Mouse (Mus musculus): ENCODE data around the gene Slc25a33. TPM values are rescaled to one million over a fixed set of nuclear protein-coding genes. Genes with fewer than 3 reads are reported as not detected.

The Slc25a33 gene
- total and polyA plus RNA-seq, 2 experiments: 12.7 to 14.3 TPM

GRCm38 (mm10) chr4:149742011-149742530 lies 32.0 kb downstream of the Slc25a33 start:
- Histone ChIP-seq H3K4me1 (ENCODE audit: control insufficient read depth, insufficient read depth, low read length) (peaks cover 6% of the 10 kb centered on the region), H3K27ac (replicated peaks; ENCODE audit: insufficient read depth, low read depth, low read length) (no peak overlapping the region), H3K27me3 (ENCODE audit: control insufficient read depth, insufficient read depth, low read length) (no peaks in the 10 kb centered on the region), H3K9ac (ENCODE audit: low read depth, low read length) (no peak overlapping the region), H3K79me2 (ENCODE audit: control insufficient read depth, insufficient read depth, low read length) (no peaks in the 10 kb centered on the region; the same call in 1 of the 2 replicates), H3K4me3 (ENCODE audit: insufficient read depth, low read depth, low read length) (no peak overlapping the region), H3K36me3 (ENCODE audit: control insufficient read depth, insufficient read depth, low read length) (peaks cover 29% of the 10 kb centered on the region; the same call in 1 of the 2 replicates)
- no peak for TF ChIP-seq POLR2A (IDR thresholded peaks at IDR 0.05; ENCODE audit: extremely low read depth, insufficient read depth, low read length)
- no peak for TF ChIP-seq CTCF (IDR thresholded peaks at IDR 0.05; ENCODE audit: low read depth, low read length)
- DNase-seq (ENCODE audit: extremely low read depth, low read depth, low spot score): no peak
- WGBS: 92% methylated on average over 14 of the region's 14 CpGs

DNA sequence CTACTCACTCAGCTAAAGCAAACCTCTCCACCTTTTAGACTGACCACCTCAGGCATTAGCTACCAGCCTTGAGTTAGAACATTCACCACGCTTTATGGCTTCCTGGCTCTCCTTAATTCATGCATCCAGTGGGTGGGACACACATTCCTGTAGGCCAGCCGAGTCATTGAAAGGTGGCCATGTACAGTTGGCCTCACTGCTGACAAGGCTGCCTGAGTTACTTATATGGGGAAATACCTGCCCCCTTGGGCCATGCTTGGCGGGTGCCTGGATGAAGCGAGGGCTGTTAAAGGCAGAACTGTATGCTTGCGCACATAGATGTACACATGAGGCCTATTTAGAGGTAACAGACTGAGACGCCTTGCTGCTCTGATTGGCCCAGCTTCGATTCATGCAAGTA lies 33.8 kb downstream of the Slc25a33 start:
- Histone ChIP-seq H3K4me1 (ENCODE audit: control insufficient read depth, insufficient read depth, low read length) (peaks cover 9% of the 10 kb centered on the region), H3K9ac (ENCODE audit: low read depth, low read length) (no peak overlapping the region), H3K36me3 (ENCODE audit: control insufficient read depth, insufficient read depth, low read length) (peaks cover 26% of the 10 kb centered on the region; the same call in 1 of the 2 replicates), H3K27ac (replicated peaks; ENCODE audit: insufficient read depth, low read depth, low read length) (no peak overlapping the region), H3K4me3 (ENCODE audit: insufficient read depth, low read depth, low read length) (no peak overlapping the region), H3K27me3 (ENCODE audit: control insufficient read depth, insufficient read depth, low read length) (no peaks in the 10 kb centered on the region), H3K79me2 (ENCODE audit: control insufficient read depth, insufficient read depth, low read length) (peaks cover 8% of the 10 kb centered on the region; the same call in 1 of the 2 replicates)
- no peak for DNase-seq (ENCODE audit: extremely low read depth, low read depth, low spot score)
- 93% methylated on average over 7 of the region's 7 CpGs for WGBS
- TF ChIP-seq CTCF (IDR thresholded peaks at IDR 0.05; ENCODE audit: low read depth, low read length): no peak
- no peak for TF ChIP-seq POLR2A (IDR thresholded peaks at IDR 0.05; ENCODE audit: extremely low read depth, insufficient read depth, low read length)

GRCm38 (mm10) chr4:149739478-149739877 lies 34.6 kb downstream of the Slc25a33 start:
- H3K36me3 ChIP-seq (ENCODE audit: control insufficient read depth, insufficient read depth, low read length): peaks cover 18% of the 10 kb centered on the region; the same call in 1 of the 2 replicates
- no peak for DNase-seq (ENCODE audit: extremely low read depth, low read depth, low spot score)
- H3K4me1 ChIP-seq (ENCODE audit: control insufficient read depth, insufficient read depth, low read length): peaks cover 9% of the 10 kb centered on the region
- 74% methylated on average over 5 of the region's 5 CpGs for whole genome bisulfite sequencing
- H3K27me3 ChIP-seq (ENCODE audit: control insufficient read depth, insufficient read depth, low read length): no peaks in the 10 kb centered on the region
- H3K79me2 ChIP-seq (ENCODE audit: control insufficient read depth, insufficient read depth, low read length): peaks cover 17% of the 10 kb centered on the region; the same call in 1 of the 2 replicates
- H3K9ac ChIP-seq (ENCODE audit: low read depth, low read length): no peak overlapping the region
- no peak overlapping the region for H3K27ac ChIP-seq (replicated peaks; ENCODE audit: insufficient read depth, low read depth, low read length)
- H3K4me3 ChIP-seq (ENCODE audit: insufficient read depth, low read depth, low read length): no peak overlapping the region
- TF ChIP-seq POLR2A (IDR thresholded peaks at IDR 0.05; ENCODE audit: extremely low read depth, insufficient read depth, low read length) (no peak), CTCF (IDR thresholded peaks at IDR 0.05; ENCODE audit: low read depth, low read length) (no peak)

DNA sequence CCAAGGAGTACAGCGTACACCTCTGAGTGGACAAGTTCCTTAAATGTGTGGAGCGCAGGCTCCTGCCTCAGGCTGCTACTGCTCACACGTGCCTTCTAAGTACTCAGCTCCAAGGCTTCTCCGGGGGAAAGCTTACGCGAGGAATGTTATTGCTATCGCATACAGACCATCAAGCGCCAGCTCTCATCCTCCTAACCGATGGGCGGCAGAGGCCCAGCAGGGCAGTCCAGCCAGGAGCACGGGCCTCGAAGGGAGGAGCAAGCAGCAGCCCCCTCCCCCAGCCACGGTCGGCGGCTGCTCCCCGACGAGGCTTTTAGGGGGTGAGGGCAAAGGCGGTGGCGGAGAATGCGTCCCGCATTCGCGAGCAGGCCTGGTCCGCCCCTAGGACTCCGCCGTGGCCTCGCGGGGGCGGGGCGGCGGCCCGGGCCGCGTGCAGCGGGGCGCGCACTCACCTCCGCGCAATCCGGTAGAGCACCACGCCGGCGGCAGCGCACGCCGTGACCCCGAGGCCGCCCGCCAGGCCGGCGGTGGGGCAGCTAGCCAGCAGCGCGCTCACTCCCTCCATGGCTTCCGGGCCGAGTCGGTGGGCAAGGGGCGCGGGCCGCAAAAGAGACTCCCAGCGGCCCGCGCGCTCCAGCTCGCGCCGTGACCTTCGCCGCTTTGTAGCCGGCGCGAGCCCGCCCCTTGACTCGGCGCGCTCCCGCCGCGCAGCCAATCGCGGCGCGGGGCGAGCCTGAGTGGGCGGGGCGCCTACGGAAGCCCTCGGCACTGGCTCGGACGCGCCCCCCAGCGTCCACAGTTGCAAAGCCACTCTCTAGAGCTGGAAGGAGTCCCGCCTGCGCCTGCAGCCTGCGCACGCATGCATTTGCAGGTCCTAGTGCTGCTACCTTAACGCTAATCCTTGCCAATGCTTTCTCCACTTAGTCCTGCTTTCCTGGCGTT lies 36.4 kb downstream of the Slc25a33 start, which contains the start of gene Tmem201:
Gene Tmem201 (minus strand): TSS at position 662 of the 942 bp plus-strand sequence.
- H3K36me3 ChIP-seq (ENCODE audit: control insufficient read depth, insufficient read depth, low read length): peaks cover under 1% of the 10 kb centered on the region; the same call in 1 of the 2 replicates
- peak within 1 kb of the TSS; percentile 58 for H3K27ac ChIP-seq (replicated peaks; ENCODE audit: insufficient read depth, low read depth, low read length)
- H3K9ac ChIP-seq (ENCODE audit: low read depth, low read length): peak within 1 kb of the TSS; percentile 84
- peaks cover 12% of the 10 kb centered on the region for H3K4me1 ChIP-seq (ENCODE audit: control insufficient read depth, insufficient read depth, low read length)
- TF ChIP-seq CTCF (IDR thresholded peaks at IDR 0.05; ENCODE audit: low read depth, low read length) (peak; percentile 88), POLR2A (IDR thresholded peaks at IDR 0.05; ENCODE audit: extremely low read depth, insufficient read depth, low read length) (0 out of 2 replicates have a peak, but pooled peaks have one; percentile 14)
- WGBS: under 1% methylated on average over 97 of the region's 97 CpGs
- H3K27me3 ChIP-seq (ENCODE audit: control insufficient read depth, insufficient read depth, low read length): no peaks in the 10 kb centered on the region
- peak within 1 kb of the TSS; percentile 79 for H3K4me3 ChIP-seq (ENCODE audit: insufficient read depth, low read depth, low read length)
- peaks cover 28% of the 10 kb centered on the region; the same call in 1 of the 2 replicates for H3K79me2 ChIP-seq (ENCODE audit: control insufficient read depth, insufficient read depth, low read length)
- peak; percentile 67 for DNase-seq (ENCODE audit: extremely low read depth, low read depth, low spot score)

- TF ChIP-seq POLR2A (IDR thresholded peaks at IDR 0.05; ENCODE audit: extremely low read depth, insufficient read depth, low read length) (no peak), CTCF (IDR thresholded peaks at IDR 0.05; ENCODE audit: low read depth, low read length) (no peak)
- Histone ChIP-seq H3K4me3 (ENCODE audit: insufficient read depth, low read depth, low read length) (no peak overlapping the region; the same call in 1 of the 2 replicates), H3K4me1 (ENCODE audit: control insufficient read depth, insufficient read depth, low read length) (peaks cover 14% of the 10 kb centered on the region), H3K27ac (replicated peaks; ENCODE audit: insufficient read depth, low read depth, low read length) (peak overlapping the region; percentile 58; the same call in 1 of the 2 replicates), H3K79me2 (ENCODE audit: control insufficient read depth, insufficient read depth, low read length) (peaks cover 30% of the 10 kb centered on the region; the same call in 1 of the 2 replicates), H3K9ac (ENCODE audit: low read depth, low read length) (peak overlapping the region; percentile 84; the same call in 1 of the 2 replicates), H3K27me3 (ENCODE audit: control insufficient read depth, insufficient read depth, low read length) (no peaks in the 10 kb centered on the region), H3K36me3 (ENCODE audit: control insufficient read depth, insufficient read depth, low read length) (no peaks in the 10 kb centered on the region)
- DNase-seq (ENCODE audit: extremely low read depth, low read depth, low spot score): peak; percentile 88
- WGBS: 5% methylated on average over 4 of the region's 4 CpGs
Observed at GRCm38 (mm10) chr4:149736581-149736980, 37.5 kb downstream of the Slc25a33 start.
